Mouse (Mus musculus) layer of hippocampus, adult 11-12 months (tissue): ENCODE data around the gene Zbtb44.

Experiments
- DNase-seq: peaks from one replicate; pipeline ENCODE4 v3.0.0; 2022; ENCODE audit warnings: low spot score

Zbtb44 gene

GRCm38 (mm10) chr9:31070706-31071105 is 40.3 kb downstream of the Zbtb44 start:
- no peak for DNase-seq

- DNase-seq, result no peak
Measured at GRCm38 (mm10) chr9:31072256-31072655, 41.8 kb downstream of the Zbtb44 start.

GRCm38 (mm10) chr9:31073797-31074196 is 43.4 kb downstream of the Zbtb44 start:
- no peak for DNase-seq

GRCm38 (mm10) chr9:31074836-31075235 is 44.4 kb downstream of the Zbtb44 start:
- no peak for DNase-seq

GRCm38 (mm10) chr9:31080726-31081125 is 50.3 kb downstream of the Zbtb44 start:
- no peak for DNase-seq

- DNase-seq, result peak; percentile 81
Measured at GRCm38 (mm10) chr9:31082054-31082666, 51.7 kb downstream of the Zbtb44 start.

- DNase-seq, result no peak
Measured at GRCm38 (mm10) chr9:31082771-31083170, 52.3 kb downstream of the Zbtb44 start.

GRCm38 (mm10) chr9:31085556-31085955 is 55.1 kb downstream of the Zbtb44 start:
- DNase-seq, result no peak

- DNase-seq, result peak; percentile 78
Measured at GRCm38 (mm10) chr9:31086085-31086753, 55.8 kb downstream of the Zbtb44 start.

GRCm38 (mm10) chr9:31086754-31087145 is 56.3 kb downstream of the Zbtb44 start:
- no peak for DNase-seq

- no peak for DNase-seq
Measured at GRCm38 (mm10) chr9:31087466-31087865, 57.0 kb downstream of the Zbtb44 start.

- DNase-seq, result no peak
Measured at GRCm38 (mm10) chr9:31088116-31088515, 57.7 kb downstream of the Zbtb44 start.

GRCm38 (mm10) chr9:31088883-31089282 is 58.4 kb downstream of the Zbtb44 start:
- no peak for DNase-seq

- DNase-seq, result no peak
Measured at GRCm38 (mm10) chr9:31089541-31089940, 59.1 kb downstream of the Zbtb44 start.

- DNase-seq, result no peak
Measured at GRCm38 (mm10) chr9:31090081-31091023, 59.9 kb downstream of the Zbtb44 start.

- DNase-seq, result no peak
Measured at GRCm38 (mm10) chr9:31091162-31091581, 60.7 kb downstream of the Zbtb44 start.

GRCm38 (mm10) chr9:31092111-31092832 is 61.8 kb downstream of the Zbtb44 start:
- DNase-seq, result no peak

GRCm38 (mm10) chr9:31092833-31093195 is 62.4 kb downstream of the Zbtb44 start:
- no peak for DNase-seq

GRCm38 (mm10) chr9:31097088-31098082 is 66.9 kb downstream of the Zbtb44 start:
- DNase-seq, result no peak

GRCm38 (mm10) chr9:31098118-31098517 is 67.7 kb downstream of the Zbtb44 start:
- no peak for DNase-seq

- DNase-seq, result no peak
Measured at GRCm38 (mm10) chr9:31108464-31108863, 78.0 kb downstream of the Zbtb44 start.
